Mouse (Mus musculus) lung, adult 2 months (tissue): ENCODE results near the gene Serpine2.

ENCODE experiments used
- CTCF ChIP-seq: fragments of 200-500 bp; IDR thresholded peaks from 2 replicates; pipeline ENCODE4 v1.5.1; 2011; ENCODE audit warnings: mild to moderate bottlenecking, low read length, control low read depth; ENCODE audit not compliant: insufficient read depth
- POLR2A ChIP-seq: fragments of 200-500 bp; IDR thresholded peaks from 2 replicates; pipeline ENCODE4 v1.6.1; 2011; ENCODE audit warnings: low read depth, mild to moderate bottlenecking, control low read depth, low read length, borderline replicate concordance; ENCODE audit errors: extremely low read depth

DNA sequence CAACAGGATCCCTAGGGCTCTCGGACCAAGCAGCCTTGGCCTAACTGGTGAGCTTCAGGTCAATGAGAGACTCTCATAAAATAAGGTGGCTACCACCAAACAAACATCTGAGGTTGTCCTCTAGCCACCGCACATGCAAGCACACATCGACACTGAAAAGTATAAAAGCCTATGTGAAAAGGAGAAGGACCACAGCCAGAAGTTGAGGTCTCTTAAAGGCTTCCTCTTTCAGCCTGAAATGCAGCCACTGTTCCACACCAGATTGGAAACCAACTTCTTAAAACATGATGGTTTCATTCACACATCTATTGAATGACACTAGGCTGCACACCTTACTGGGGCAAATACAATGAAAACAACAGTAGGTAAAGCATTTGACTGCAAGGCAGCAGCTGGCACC is 7.5 kb downstream of the Serpine2 start:
- TF ChIP-seq POLR2A (no peak), CTCF (no peak)
